Mouse (Mus musculus) heart, embryonic 11.5 days (tissue): ENCODE data around the gene Rhou. TPM values are rescaled to one million over a fixed set of nuclear protein-coding genes. Genes with fewer than 3 reads are reported as not detected.

Experiments
- ATAC-seq: fragments of 200-750 bp; cut with Nextera tagmentation; replicated peaks from 2 replicates; pipeline ENCODE4 v1.8.0; 2017; ENCODE audit warnings: moderate library complexity; ENCODE audit not compliant: insufficient number of reproducible peaks, low FRiP score, low TSS enrichment
- H3K27ac ChIP-seq: fragments of 300-500 bp; sonication (generic); 2 replicates; pipeline ENCODE4 v1.5.1; 2014; ENCODE audit warnings: mild to moderate bottlenecking, low read depth, low read length
- H3K27me3 ChIP-seq: fragments of 300-500 bp; sonication (generic); 2 replicates; pipeline ENCODE4 v1.6.1; 2014; ENCODE audit warnings: mild to moderate bottlenecking, low read length, mixed read lengths; ENCODE audit not compliant: control insufficient read depth, insufficient read depth
- H3K36me3 ChIP-seq: fragments of 300-500 bp; sonication (generic); 2 replicates; pipeline ENCODE4 v1.6.1; 2014; ENCODE audit warnings: mild to moderate bottlenecking, low read length, moderate library complexity, mixed read lengths; ENCODE audit not compliant: control insufficient read depth, insufficient read depth
- H3K4me1 ChIP-seq: fragments of 300-500 bp; sonication (generic); 2 replicates; pipeline ENCODE4 v1.6.1; 2014; ENCODE audit warnings: low read length; ENCODE audit not compliant: control insufficient read depth, insufficient read depth
- H3K4me2 ChIP-seq: fragments of 300-500 bp; sonication (generic); 2 replicates; pipeline ENCODE4 v1.6.1; 2014; ENCODE audit warnings: mild to moderate bottlenecking, moderate library complexity
- H3K4me3 ChIP-seq: fragments of 300-500 bp; sonication (generic); 2 replicates; pipeline ENCODE4 v1.5.1; 2014; ENCODE audit warnings: low read depth, low read length
- H3K9ac ChIP-seq: fragments of 300-500 bp; sonication (generic); 2 replicates; pipeline ENCODE4 v1.6.1; 2014; ENCODE audit warnings: mild to moderate bottlenecking, low read depth, low read length, moderate library complexity
- H3K9me3 ChIP-seq: fragments of 300-500 bp; sonication (generic); replicated peaks from 2 replicates; pipeline ENCODE4 v1.6.1; 2016; ENCODE audit warnings: low read length; ENCODE audit not compliant: control insufficient read depth
- WGBS: fragments of 180-500 bp; shearing (Covaris S2); extraction: QIAGEN DNeasy Blood & Tissue Kit; methylation state at CpG from one replicate; pipeline ENCODE4 v1.1.7; 2014; ENCODE audit not compliant: insufficient replicate concordance; 5-methylcytosine and 5-hydroxymethylcytosine counted together
- polyA plus RNA-seq: library from polyadenylated mRNA; unstranded; fragments of >200 nt; fragmentation: Nextera tagmentation; extraction: Ambion mirVana; gene quantifications from 2 replicates; pipeline ENCODE4 v1.2.1, GENCODE M21; 2014

Gene Rhou
- polyA plus RNA-seq, 1 experiment from 2014 or later, result 17.3 TPM

GRCm38 (mm10) chr8:123692165-123692962 is 38.6 kb downstream of the Rhou start:
- Histone ChIP-seq H3K4me1 (no peaks in the 10 kb centered on the region), H3K9ac (no peak overlapping the region), H3K27me3 (no peaks in the 10 kb centered on the region), H3K27ac (no peak overlapping the region), H3K4me3 (no peak overlapping the region), H3K4me2 (no peak overlapping the region), H3K36me3 (no peaks in the 10 kb centered on the region), H3K9me3 (no peaks in the 10 kb centered on the region)
- ATAC-seq, result no peak
- WGBS, result 79% methylated on average over 10 of the region's 10 CpGs

GRCm38 (mm10) chr8:123696167-123696566 is 42.4 kb downstream of the Rhou start:
- 42% methylated on average over 9 of the region's 9 CpGs for WGBS

GRCm38 (mm10) chr8:123697329-123697728 is 43.6 kb downstream of the Rhou start:
- Histone ChIP-seq H3K4me2 (no peak overlapping the region), H3K27me3 (no peaks in the 10 kb centered on the region), H3K27ac (no peak overlapping the region), H3K36me3 (no peaks in the 10 kb centered on the region), H3K4me3 (no peak overlapping the region), H3K9ac (no peak overlapping the region), H3K9me3 (no peaks in the 10 kb centered on the region), H3K4me1 (peaks cover 14% of the 10 kb centered on the region)
- WGBS, result 53% methylated on average over 5 of the region's 5 CpGs
- no peak for ATAC-seq

More at GRCm38 (mm10) chr8:123696167-123696566, 42.4 kb downstream of the Rhou start:
- Histone ChIP-seq H3K36me3 (no peaks in the 10 kb centered on the region), H3K27me3 (no peaks in the 10 kb centered on the region), H3K9ac (no peak overlapping the region), H3K4me3 (no peak overlapping the region), H3K9me3 (no peaks in the 10 kb centered on the region), H3K4me2 (no peak overlapping the region), H3K4me1 (peaks cover 6% of the 10 kb centered on the region; the same call in 1 of the 2 replicates), H3K27ac (no peak overlapping the region)
- no peak for ATAC-seq

- no peak overlapping the region for H3K27ac ChIP-seq
- H3K27me3 ChIP-seq, result no peaks in the 10 kb centered on the region
- H3K4me2 ChIP-seq, result no peak overlapping the region
- peaks cover 16% of the 10 kb centered on the region for H3K4me1 ChIP-seq
- H3K4me3 ChIP-seq, result no peak overlapping the region
- no peaks in the 10 kb centered on the region for H3K36me3 ChIP-seq
- WGBS, result 54% methylated on average over 12 of the region's 12 CpGs
- no peak for ATAC-seq
- no peak overlapping the region for H3K9ac ChIP-seq
- H3K9me3 ChIP-seq, result no peaks in the 10 kb centered on the region
These were observed 46.8 kb downstream of the Rhou start for GRCm38 (mm10) chr8:123700399-123701070.

GRCm38 (mm10) chr8:123701952-123702587 is 48.3 kb downstream of the Rhou start:
- H3K36me3 ChIP-seq, result no peaks in the 10 kb centered on the region
- no peaks in the 10 kb centered on the region for H3K27me3 ChIP-seq
- 28% methylated on average over 15 of the region's 15 CpGs for WGBS
- ATAC-seq, result peak; percentile 47
- H3K9ac ChIP-seq, result peak overlapping the region; percentile 39; the same call in 1 of the 2 replicates
- peak overlapping the region; percentile 58 for H3K27ac ChIP-seq
- peak overlapping the region; percentile 14; the same call in 1 of the 2 replicates for H3K4me2 ChIP-seq
- H3K9me3 ChIP-seq, result no peaks in the 10 kb centered on the region
- no peak overlapping the region for H3K4me3 ChIP-seq
- peaks cover 16% of the 10 kb centered on the region for H3K4me1 ChIP-seq

- H3K27me3 ChIP-seq, result no peaks in the 10 kb centered on the region
- peaks cover 20% of the 10 kb centered on the region for H3K4me1 ChIP-seq
- ATAC-seq, result no peak
- no peaks in the 10 kb centered on the region for H3K9me3 ChIP-seq
- no peak overlapping the region for H3K9ac ChIP-seq
- WGBS, result 69% methylated on average over 5 of the region's 5 CpGs
- H3K4me2 ChIP-seq, result no peak overlapping the region
- H3K4me3 ChIP-seq, result no peak overlapping the region
- H3K36me3 ChIP-seq, result no peaks in the 10 kb centered on the region
- H3K27ac ChIP-seq, result no peak overlapping the region
These were observed 51.6 kb downstream of the Rhou start for GRCm38 (mm10) chr8:123705376-123705775.

GRCm38 (mm10) chr8:123707137-123707536 is 53.4 kb downstream of the Rhou start:
- Histone ChIP-seq H3K36me3 (no peaks in the 10 kb centered on the region), H3K9me3 (no peaks in the 10 kb centered on the region), H3K4me1 (peaks cover 10% of the 10 kb centered on the region), H3K27ac (no peak overlapping the region), H3K4me3 (no peak overlapping the region), H3K4me2 (no peak overlapping the region), H3K27me3 (no peaks in the 10 kb centered on the region), H3K9ac (no peak overlapping the region)
- no peak for ATAC-seq
- 85% methylated on average over 16 of the region's 16 CpGs for WGBS

GRCm38 (mm10) chr8:123708729-123709128 is 55.0 kb downstream of the Rhou start:
- Histone ChIP-seq H3K9me3 (no peaks in the 10 kb centered on the region), H3K9ac (no peak overlapping the region), H3K36me3 (no peaks in the 10 kb centered on the region), H3K4me2 (no peak overlapping the region), H3K4me1 (peaks cover 6% of the 10 kb centered on the region; the same call in 1 of the 2 replicates), H3K27me3 (no peaks in the 10 kb centered on the region), H3K27ac (no peak overlapping the region), H3K4me3 (no peak overlapping the region)
- 47% methylated on average over 8 of the region's 8 CpGs for WGBS
- ATAC-seq, result no peak
